Mouse (Mus musculus) spleen, adult 2 months (tissue): ENCODE measurements around the gene Tnfrsf13c. TPM values are rescaled to one million over a fixed set of nuclear protein-coding genes. Genes with fewer than 3 reads are reported as not detected.
A peak's percentile ranks its signal among the peaks of the same experiment; 100 is the strongest.

ENCODE experiments used
- DNase-seq, 2 experiments: peaks; one replicate each; pipeline versions ENCODE4 v3.0.0 to v3.0.0-alpha.2; 2012 to 2021; ENCODE audit warnings: low spot score in 2 of 2, low read depth in 1 of 2
- H3K27ac ChIP-seq: fragments of 200-500 bp; 2 replicates; pipeline ENCODE4 v1.5.1; 2012; ENCODE audit warnings: low read length, inconsistent platforms; ENCODE audit not compliant: insufficient read depth
- H3K27me3 ChIP-seq: fragments of 200-500 bp; 2 replicates; pipeline ENCODE4 v1.6.1; 2012; ENCODE audit warnings: mild to moderate bottlenecking, moderate library complexity, low read length, inconsistent platforms; ENCODE audit not compliant: control insufficient read depth, insufficient read depth
- H3K36me3 ChIP-seq: fragments of 200-500 bp; 2 replicates; pipeline ENCODE4 v1.6.1; 2012; ENCODE audit warnings: mild to moderate bottlenecking, low read length, inconsistent platforms; ENCODE audit not compliant: control insufficient read depth, insufficient read depth
- H3K4me1 ChIP-seq: fragments of 200-500 bp; 2 replicates; pipeline ENCODE4 v1.6.1; 2011; ENCODE audit warnings: inconsistent platforms; ENCODE audit not compliant: control insufficient read depth, insufficient read depth, insufficient read length
- H3K4me3 ChIP-seq: fragments of 200-500 bp; 2 replicates; pipeline ENCODE4 v1.5.1; 2011; ENCODE audit warnings: mild to moderate bottlenecking, inconsistent platforms; ENCODE audit not compliant: insufficient read depth, insufficient read length; ENCODE audit errors: extremely low read depth
- CTCF ChIP-seq: fragments of 200-500 bp; IDR thresholded peaks from 2 replicates; pipeline ENCODE4 v1.5.1; 2011; ENCODE audit warnings: mild to moderate bottlenecking, inconsistent platforms; ENCODE audit not compliant: insufficient read depth, insufficient read length, insufficient replicate concordance; ENCODE audit errors: extremely low read depth
- POLR2A ChIP-seq: fragments of 200-500 bp; IDR thresholded peaks from 2 replicates; pipeline ENCODE4 v1.6.1; 2011; ENCODE audit warnings: low read depth, low read length, inconsistent platforms
- WGBS: fragments of 180-500 bp; shearing (Covaris S2); methylation state at CpG from one replicate; pipeline ENCODE4 v1.1.7; 2018; 5-methylcytosine and 5-hydroxymethylcytosine counted together
- polyA plus RNA-seq: library from polyadenylated mRNA; depleted of rRNA; stranded (reverse); fragments of >200 nt; gene quantifications from 2 replicates; pipeline ENCODE4 v1.2.3, GENCODE M21; 2012

Gene Tnfrsf13c
- polyA plus RNA-seq, 1 experiment: 120 TPM

DNA sequence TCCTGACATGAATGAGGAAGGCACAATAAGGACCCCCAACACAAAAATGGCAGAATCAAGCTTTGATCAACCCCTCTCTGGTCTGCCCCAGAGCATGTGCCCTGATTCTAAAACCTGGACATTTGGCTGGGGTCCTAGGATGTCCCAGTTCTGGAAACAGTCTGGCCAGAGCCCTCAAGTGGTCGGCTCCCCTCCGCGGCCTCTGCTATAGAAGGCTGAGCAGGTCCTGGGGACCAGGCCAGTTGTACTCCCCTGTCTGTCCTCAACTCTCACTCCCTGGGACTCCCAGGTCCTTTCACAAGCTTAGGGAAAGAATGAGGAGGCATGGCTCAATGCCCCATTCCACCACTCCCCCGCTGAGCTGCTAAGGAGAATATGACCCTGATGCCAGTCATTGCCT lies 10.9 kb downstream of the Tnfrsf13c start:
- no peak overlapping the region for H3K4me3 ChIP-seq
- peaks cover 23% of the 10 kb centered on the region for H3K4me1 ChIP-seq
- TF ChIP-seq CTCF (no peak), POLR2A (no peak)
- 87% methylated on average over 4 of the region's 4 CpGs for WGBS
- DNase-seq: no peak
- peaks cover 19% of the 10 kb centered on the region for H3K27me3 ChIP-seq
- H3K27ac ChIP-seq: no peak overlapping the region
- H3K36me3 ChIP-seq: no peaks in the 10 kb centered on the region

DNA sequence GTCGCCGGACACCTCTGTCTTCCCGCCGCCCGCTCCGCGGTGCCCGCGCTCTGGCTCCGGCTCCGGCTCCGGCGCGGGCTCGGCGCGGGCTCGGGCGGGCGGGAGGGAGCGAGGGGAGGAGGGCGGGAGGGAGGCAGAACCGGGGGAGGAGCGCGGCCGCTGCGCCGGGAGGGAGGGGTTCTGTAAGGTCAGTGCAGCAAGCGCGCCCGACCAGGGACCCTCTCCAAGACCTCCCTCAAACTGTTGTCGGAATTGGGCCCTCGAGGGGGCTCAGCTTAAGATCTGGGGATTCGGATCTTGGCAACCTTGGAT lies 11.5 kb downstream of the Tnfrsf13c start, which contains the start of gene Shisa8:
Shisa8 (minus strand) TSS at position 64 of the 312 bp plus-strand sequence.
- WGBS: 2% methylated on average over 28 of the region's 34 CpGs
- DNase-seq: no peak
- TF ChIP-seq CTCF (no peak), POLR2A (no peak)
- H3K27me3 ChIP-seq: peaks cover 19% of the 10 kb centered on the region
- no peaks in the 10 kb centered on the region; the same call in 1 of the 2 replicates for H3K36me3 ChIP-seq
- H3K4me3 ChIP-seq: peak within 1 kb of the TSS; percentile 56
- H3K4me1 ChIP-seq: peaks cover 20% of the 10 kb centered on the region
- no peak within 1 kb of the TSS for H3K27ac ChIP-seq

DNA sequence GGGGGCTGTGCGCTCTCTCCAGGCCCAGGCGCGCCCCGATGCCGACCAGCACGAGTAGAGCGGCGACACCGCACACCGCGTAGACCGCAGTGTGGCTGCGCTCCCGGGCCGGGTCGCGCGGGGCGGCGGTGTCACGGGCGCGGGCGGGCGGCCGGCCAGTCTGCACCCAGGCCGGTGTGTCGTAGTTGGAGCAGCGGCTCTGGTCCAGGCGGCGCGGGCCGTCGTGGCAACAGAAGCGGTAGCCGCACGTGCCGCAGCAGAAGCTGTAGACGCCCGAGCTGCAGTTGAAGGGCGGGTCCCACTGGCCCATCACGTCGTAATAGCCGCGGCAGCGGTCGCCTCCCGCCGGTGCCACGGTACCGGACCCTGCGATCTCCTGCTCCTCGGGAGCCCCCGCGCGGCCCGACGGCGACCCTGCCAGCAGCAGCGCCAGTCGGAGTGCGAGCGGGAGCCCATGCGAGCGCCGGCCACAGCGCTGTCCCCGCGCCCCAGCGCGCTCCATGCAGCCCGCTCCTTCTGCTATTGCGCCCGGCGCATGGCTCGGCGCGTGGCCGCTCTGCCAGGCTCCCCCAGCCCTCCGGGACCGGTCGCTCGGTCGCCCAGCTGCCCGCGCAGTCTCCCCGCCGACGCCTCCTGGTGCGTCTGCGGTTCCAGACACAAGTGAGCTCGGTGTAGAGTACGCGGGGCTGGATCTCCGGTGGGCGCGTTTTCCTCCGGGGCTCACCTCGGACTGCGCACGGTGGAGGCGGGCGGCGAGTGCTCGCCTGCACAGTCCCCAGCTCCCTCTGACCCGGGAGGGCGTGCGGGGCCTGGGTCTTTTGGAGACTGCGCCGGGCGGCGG lies 12.0 kb downstream of the Tnfrsf13c start:
- peak overlapping the region; percentile 56 for H3K4me3 ChIP-seq
- H3K4me1 ChIP-seq: peaks cover 17% of the 10 kb centered on the region
- no peak for DNase-seq
- peaks cover 19% of the 10 kb centered on the region for H3K27me3 ChIP-seq
- TF ChIP-seq POLR2A (no peak), CTCF (no peak)
- H3K27ac ChIP-seq: no peak overlapping the region
- peaks cover 5% of the 10 kb centered on the region; the same call in 1 of the 2 replicates for H3K36me3 ChIP-seq
- 1% methylated on average over 107 of the region's 112 CpGs for WGBS

DNA sequence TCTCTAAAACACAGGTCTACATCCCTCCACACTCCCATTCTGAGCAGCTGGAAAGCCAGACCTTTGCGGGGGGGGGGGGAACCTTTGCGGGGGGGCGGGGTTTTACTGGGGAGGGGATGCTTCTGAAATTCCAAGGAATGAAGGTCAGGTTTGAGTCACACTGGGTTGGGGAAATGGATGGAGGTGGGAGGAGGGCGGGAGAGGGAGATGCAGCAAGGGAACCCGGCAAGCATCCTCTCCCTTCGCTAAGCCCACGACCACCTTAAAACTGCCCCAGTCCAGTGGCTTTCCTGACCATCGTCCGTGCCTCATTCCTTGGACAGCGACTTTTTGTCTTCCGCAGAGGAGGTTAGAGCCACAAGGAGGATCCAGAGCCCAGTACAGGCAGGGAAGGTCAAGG lies 12.9 kb downstream of the Tnfrsf13c start:
- no peak for TF ChIP-seq POLR2A
- no peak for TF ChIP-seq CTCF
- Histone ChIP-seq H3K4me3 (peak overlapping the region; percentile 56; the same call in 1 of the 2 replicates), H3K27ac (no peak overlapping the region), H3K36me3 (peaks cover 9% of the 10 kb centered on the region), H3K27me3 (peaks cover 19% of the 10 kb centered on the region), H3K4me1 (peaks cover 10% of the 10 kb centered on the region)
- DNase-seq: no peak
- WGBS: 3% methylated on average over 11 of the region's 11 CpGs

DNA sequence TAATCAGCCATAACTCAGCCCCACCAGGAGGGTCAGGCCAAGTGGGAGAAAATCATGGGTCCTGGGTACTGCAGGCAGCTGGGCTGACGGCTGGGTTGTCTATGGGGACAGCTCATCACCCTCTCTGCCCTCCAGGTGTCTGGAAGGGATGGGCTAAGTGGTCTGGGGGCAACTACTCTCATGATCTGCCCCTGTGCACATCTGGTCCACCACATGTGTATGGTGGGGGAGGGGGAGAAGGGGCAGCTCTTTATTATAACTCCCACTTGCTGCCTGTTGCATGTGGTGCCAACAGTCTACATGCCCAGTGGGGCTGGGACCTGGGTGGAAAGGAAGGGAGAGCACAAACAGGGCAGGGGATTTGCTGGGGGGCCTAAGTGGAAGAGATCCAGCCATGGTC lies 13.4 kb downstream of the Tnfrsf13c start:
- Histone ChIP-seq H3K27ac (no peak overlapping the region), H3K4me1 (peaks cover 7% of the 10 kb centered on the region), H3K36me3 (peaks cover 13% of the 10 kb centered on the region), H3K27me3 (peaks cover 19% of the 10 kb centered on the region), H3K4me3 (no peak overlapping the region)
- TF ChIP-seq CTCF: no peak
- no peak for TF ChIP-seq POLR2A
- DNase-seq: no peak
- WGBS: 68% methylated on average over 1 of the region's 1 CpGs

DNA sequence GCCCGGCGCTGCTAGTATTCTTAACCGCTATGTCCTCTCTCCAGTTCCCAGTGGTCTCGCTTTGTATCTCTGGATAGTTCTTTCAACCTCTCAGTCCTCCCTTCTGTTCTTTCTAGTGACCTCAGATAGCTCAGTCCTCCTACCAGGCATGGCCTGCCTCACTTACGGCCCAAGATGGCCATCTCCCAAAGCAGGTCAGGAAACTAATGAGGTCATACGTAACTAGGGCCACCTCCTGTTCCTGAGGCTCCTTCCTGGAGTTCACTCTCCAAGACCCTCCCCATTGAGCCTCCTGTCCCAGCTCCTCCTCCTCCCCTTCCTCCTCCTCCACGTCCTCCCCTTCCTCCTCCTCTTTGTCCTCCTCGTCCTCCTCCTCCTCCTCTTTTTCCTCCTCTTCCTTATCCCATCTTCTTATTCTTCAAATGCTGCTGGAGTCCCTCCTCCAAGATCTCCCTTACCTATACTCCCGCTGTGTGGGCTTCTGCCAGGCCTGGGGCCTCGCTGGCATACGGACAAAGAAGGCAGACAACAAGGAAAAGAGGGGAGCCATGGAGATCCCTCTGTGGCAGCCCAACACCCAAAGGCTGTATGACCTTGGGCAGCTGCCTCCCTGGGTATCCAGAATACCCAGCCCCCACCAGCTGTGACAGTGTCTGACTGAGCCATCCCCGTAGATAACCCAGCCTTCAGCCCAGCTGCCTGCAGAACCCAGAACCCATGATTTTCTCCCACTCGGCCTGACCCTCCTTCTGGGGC lies 14.7 kb downstream of the Tnfrsf13c start:
- Histone ChIP-seq H3K4me3 (no peak overlapping the region), H3K27ac (no peak overlapping the region), H3K4me1 (peaks cover 7% of the 10 kb centered on the region), H3K36me3 (peaks cover 22% of the 10 kb centered on the region), H3K27me3 (peaks cover 19% of the 10 kb centered on the region)
- WGBS: 88% methylated on average over 13 of the region's 13 CpGs
- no peak for DNase-seq
- TF ChIP-seq CTCF: no peak
- TF ChIP-seq POLR2A: no peak
